Mouse (Mus musculus) E14TG2a.4 (cell line): ENCODE data around the gene Matn1.

Experiments used
- H3K27me3 ChIP-seq: 2 replicates; pipeline ENCODE4 v1.6.1; 2014; ENCODE audit warnings: low read length, control low read depth; ENCODE audit not compliant: insufficient read depth
- H3K36me3 ChIP-seq: 2 replicates; pipeline ENCODE4 v1.6.1; 2014; ENCODE audit warnings: low read length, control low read depth; ENCODE audit not compliant: insufficient read depth
- H3K4me1 ChIP-seq: replicated peaks from 2 replicates; pipeline ENCODE4 v1.6.1; 2014; ENCODE audit warnings: low read depth, low read length, control low read depth
- H3K4me3 ChIP-seq: replicated peaks from 2 replicates; pipeline ENCODE4 v1.5.1; 2014; ENCODE audit warnings: mild to moderate bottlenecking, low read length
- H3K9me3 ChIP-seq: 2 replicates; pipeline ENCODE4 v1.6.1; 2014; ENCODE audit warnings: low read length, control low read depth
- CTCF ChIP-seq: conservative IDR thresholded peaks from 2 replicates; pipeline ENCODE4 v1.5.1; 2014; ENCODE audit warnings: low read length
- NANOG ChIP-seq: IDR thresholded peaks from 2 replicates; pipeline ENCODE4 v1.6.1; 2014; ENCODE audit warnings: borderline replicate concordance, low read length, mixed read lengths

The Matn1 gene

DNA sequence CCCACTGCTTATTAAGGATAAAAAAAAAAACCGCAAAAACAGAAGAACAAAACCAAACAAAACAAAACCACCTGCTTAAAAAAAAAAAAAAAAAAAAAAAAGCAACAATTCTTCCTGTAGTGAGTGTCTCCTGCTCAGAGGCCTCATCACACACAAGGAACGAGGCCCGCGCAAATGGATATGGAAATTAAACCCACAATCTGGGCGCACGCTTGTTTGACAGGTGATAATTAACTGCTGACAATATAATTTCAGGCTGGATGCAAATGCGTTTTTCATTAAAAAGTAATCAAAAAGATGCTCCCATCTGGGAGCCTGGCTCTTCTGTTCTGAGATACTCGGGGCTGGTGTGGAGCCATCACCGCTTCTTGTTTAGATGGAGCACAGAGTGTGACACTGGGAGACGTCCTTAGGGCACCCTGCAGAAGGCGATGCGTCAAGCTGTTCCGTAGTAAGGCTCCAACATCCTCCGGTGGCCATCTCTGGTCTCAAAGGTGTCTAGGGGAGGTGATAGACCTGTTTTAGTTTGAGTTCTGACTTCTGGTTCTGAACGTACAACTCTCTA is 56.5 kb downstream of the Matn1 start:
- Histone ChIP-seq H3K36me3 (no peaks in the 10 kb centered on the region), H3K4me1 (peaks cover 44% of the 10 kb centered on the region), H3K9me3 (peaks cover 3% of the 10 kb centered on the region; the same call in 1 of the 2 replicates), H3K27me3 (0 out of 2 replicates have a peak, but pooled peaks cover 2% of the 10 kb centered on the region), H3K4me3 (no peak overlapping the region)
- TF ChIP-seq NANOG (no peak), CTCF (no peak)
